Mouse (Mus musculus) lung, adult 2 months (tissue): ENCODE measurements around the gene Acer1. TPM values are rescaled to one million over a fixed set of nuclear protein-coding genes. Genes with fewer than 3 reads are reported as not detected.
"Not testable (repeated sequence)": the region's sequence is repeated elsewhere in the genome, so short reads cannot be mapped to it uniquely, and the experiment has no call there.

Experiments
- DNase-seq: peaks from one replicate; pipeline ENCODE4 v3.0.0; 2022
- H3K4me1 ChIP-seq: fragments of 200-500 bp; 2 replicates; pipeline ENCODE4 v1.6.1; 2011; ENCODE audit warnings: low read length; ENCODE audit not compliant: control insufficient read depth, insufficient read depth
- H3K4me3 ChIP-seq: fragments of 200-500 bp; replicated peaks from 2 replicates; pipeline ENCODE3; 2011; ENCODE audit warnings: low read depth, mild to moderate bottlenecking, control low read depth, low read length; ENCODE audit errors: extremely low read depth
- CTCF ChIP-seq: fragments of 200-500 bp; IDR thresholded peaks from 2 replicates; pipeline ENCODE4 v1.5.1; 2011; ENCODE audit warnings: mild to moderate bottlenecking, low read length, control low read depth; ENCODE audit not compliant: insufficient read depth
- POLR2A ChIP-seq: fragments of 200-500 bp; IDR thresholded peaks from 2 replicates; pipeline ENCODE4 v1.6.1; 2011; ENCODE audit warnings: low read depth, mild to moderate bottlenecking, control low read depth, low read length, borderline replicate concordance; ENCODE audit errors: extremely low read depth
- WGBS: fragments of 180-500 bp; shearing (Covaris S2); methylation state at CpG from one replicate; pipeline ENCODE4 v1.1.7; 2018; 5-methylcytosine and 5-hydroxymethylcytosine counted together
- polyA plus RNA-seq: library from polyadenylated mRNA; depleted of rRNA; stranded (reverse); fragments of >200 nt; gene quantifications from 2 replicates; pipeline ENCODE4 v1.2.3, GENCODE M21; 2012

Acer1 gene
- polyA plus RNA-seq, 1 experiment: 6.2 TPM

DNA sequence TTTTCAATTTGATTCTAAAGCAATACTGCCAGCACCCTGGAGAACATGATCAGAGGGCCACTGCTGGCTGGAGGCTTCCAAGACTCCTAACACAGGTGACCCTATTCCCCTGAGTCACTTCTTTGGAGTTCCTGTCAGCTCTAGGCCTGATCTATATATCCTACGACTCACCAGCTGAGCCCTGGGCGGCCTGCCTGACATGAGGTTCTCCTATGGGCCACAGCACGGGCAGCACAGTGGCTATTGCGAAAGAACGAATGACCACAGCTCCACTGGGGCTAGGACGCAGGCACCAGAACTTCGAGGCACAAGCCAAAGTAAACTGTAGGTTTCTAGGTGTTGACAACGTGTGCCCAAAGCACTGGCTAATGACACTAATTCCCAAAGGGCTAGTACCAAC lies 51.9 kb downstream of the Acer1 start:
- DNase-seq: peak; percentile 11
- Histone ChIP-seq H3K4me1 (peaks cover 9% of the 10 kb centered on the region), H3K4me3 (no peak overlapping the region)
- TF ChIP-seq POLR2A: no peak
- TF ChIP-seq CTCF: no peak
- 57% methylated on average over 8 of the region's 8 CpGs for WGBS

DNA sequence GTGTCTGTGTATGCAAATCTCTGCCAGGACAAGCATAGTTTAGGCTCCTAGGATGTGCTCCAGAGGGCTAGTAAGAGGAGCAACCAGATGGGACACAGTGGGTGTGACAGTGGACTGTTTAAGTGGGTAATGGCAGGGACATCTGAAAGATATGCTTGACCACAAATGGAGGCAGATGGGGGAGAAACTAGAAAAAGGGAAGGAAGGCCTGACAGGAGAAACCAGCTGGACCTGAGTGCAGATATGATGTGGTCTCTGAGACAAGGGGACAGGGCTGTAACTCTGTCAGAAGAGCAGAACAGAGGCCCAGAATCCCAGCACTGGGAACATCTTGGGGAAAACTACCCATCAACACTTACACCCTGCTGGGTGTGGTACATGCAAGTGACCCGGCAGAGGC lies 52.4 kb downstream of the Acer1 start:
- WGBS: 68% methylated on average over 1 of the region's 1 CpGs
- H3K4me3 ChIP-seq: no peak overlapping the region
- TF ChIP-seq CTCF (no peak), POLR2A (no peak)
- no peak for DNase-seq
- H3K4me1 ChIP-seq: peaks cover 9% of the 10 kb centered on the region

DNA sequence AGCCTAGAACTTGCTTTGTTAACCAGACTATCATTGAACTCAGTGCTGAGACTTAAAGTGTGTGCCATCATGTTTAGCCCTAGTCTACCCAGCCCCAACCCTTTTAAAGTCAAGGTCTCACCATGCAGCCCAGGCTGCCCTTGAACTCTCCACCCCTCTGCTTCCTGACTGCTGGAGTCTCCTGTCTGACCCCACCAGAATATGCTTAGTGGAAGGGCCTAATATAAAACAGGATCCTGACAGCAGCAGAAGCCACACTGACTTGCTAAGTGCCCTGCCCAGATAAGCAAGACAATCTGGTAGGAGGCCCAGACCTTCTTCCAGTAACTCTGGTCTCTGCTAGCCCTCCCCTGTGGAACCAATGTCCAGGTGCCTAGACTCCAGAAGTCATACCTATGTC lies 52.8 kb downstream of the Acer1 start:
- Histone ChIP-seq H3K4me1 (peaks cover 9% of the 10 kb centered on the region), H3K4me3 (no peak overlapping the region)
- DNase-seq: no peak
- TF ChIP-seq POLR2A: no peak
- TF ChIP-seq CTCF: no peak

DNA sequence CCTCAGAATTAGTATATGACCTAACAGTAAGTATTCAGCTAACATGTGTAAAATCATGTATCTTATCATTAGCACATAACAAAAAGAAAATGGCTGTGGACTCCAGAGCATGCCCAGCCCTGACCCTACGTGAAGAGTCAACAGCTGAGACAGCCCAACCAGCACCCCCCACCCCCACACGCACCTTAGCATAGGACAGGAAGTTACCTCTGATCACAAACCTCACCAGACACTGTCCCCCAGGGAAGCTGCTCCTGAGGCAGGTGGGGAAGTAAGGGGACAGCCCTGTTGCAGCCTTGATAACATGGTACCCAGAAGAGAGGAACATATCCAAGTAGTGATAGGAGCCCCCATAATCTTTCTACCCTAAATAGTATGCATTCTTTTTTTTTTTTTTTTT lies 55.9 kb downstream of the Acer1 start:
- DNase-seq: no peak
- Histone ChIP-seq H3K4me1 (peaks cover 5% of the 10 kb centered on the region), H3K4me3 (no peak overlapping the region)
- 95% methylated on average over 2 of the region's 2 CpGs for WGBS
- TF ChIP-seq POLR2A (no peak), CTCF (no peak)

DNA sequence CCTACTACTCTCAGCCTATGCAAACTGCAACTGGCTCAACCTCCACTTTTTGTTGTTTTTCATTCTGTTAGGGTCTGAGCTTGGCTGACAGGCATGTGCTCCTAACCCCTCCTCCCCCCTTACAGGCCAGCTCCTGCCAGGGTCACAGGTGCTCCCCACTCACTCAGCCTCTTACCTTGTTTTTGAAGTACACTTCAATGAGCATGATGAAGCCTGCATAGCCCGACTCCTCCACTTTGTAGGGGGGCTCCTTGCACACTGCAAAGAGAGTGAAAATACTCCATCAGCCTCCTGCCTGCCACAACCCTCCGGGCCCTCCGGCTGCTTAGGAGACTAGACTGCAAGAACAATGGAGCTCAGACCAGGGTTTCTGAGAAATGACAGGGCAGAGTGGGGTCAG lies 62.2 kb downstream of the Acer1 start:
- no peaks in the 10 kb centered on the region for H3K4me1 ChIP-seq
- TF ChIP-seq POLR2A (no peak), CTCF (no peak)
- no peak for DNase-seq
- 77% methylated on average over 3 of the region's 3 CpGs for WGBS
- H3K4me3 ChIP-seq: no peak overlapping the region

DNA sequence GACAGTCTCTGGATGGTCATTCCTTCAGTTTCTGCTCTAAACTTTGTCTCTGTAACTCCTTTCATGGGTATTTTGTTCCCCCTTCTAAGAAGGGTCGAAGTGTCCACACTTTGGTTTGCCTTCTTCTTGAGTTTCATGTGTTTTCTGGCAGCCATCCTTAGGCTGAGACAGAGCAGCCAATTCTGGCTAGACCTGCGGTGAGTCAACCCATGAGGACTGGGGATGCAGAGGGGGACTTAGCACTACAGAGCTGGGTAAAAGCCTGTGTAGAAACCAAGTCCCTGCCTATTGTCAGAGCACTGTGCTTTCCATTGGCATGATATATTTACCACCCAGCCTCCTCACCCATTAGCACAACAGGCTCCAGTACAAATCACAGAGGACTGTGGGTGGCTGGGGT lies 64.8 kb downstream of the Acer1 start:
- DNase-seq: no peak
- TF ChIP-seq CTCF (no peak), POLR2A (no peak)
- Histone ChIP-seq H3K4me3 (no peak overlapping the region), H3K4me1 (peaks cover 2% of the 10 kb centered on the region; the same call in 1 of the 2 replicates)
- WGBS: 68% methylated on average over 2 of the region's 2 CpGs

DNA sequence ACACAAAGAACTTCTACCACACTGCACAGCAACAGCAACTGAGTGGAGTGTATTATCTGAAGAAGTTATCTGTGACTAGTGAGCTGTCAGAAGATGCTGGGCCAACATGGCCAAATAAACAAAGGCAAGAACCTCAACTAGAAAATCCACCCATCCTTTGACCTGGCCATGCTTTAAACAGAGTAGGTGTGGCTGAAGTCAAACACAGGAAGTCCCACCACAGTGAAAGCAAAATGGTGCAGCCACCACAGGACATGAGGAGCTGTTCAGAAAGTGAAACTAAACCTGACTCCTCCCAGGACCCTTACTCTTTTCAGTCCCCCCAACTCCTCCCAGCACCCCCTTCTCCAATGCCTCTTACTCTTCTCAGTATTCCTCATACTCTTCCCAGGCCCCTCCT lies 68.5 kb downstream of the Acer1 start:
- H3K4me1 ChIP-seq: peaks cover 11% of the 10 kb centered on the region
- TF ChIP-seq CTCF (no peak), POLR2A (no peak)
- H3K4me3 ChIP-seq: no peak overlapping the region
- DNase-seq: no peak

DNA sequence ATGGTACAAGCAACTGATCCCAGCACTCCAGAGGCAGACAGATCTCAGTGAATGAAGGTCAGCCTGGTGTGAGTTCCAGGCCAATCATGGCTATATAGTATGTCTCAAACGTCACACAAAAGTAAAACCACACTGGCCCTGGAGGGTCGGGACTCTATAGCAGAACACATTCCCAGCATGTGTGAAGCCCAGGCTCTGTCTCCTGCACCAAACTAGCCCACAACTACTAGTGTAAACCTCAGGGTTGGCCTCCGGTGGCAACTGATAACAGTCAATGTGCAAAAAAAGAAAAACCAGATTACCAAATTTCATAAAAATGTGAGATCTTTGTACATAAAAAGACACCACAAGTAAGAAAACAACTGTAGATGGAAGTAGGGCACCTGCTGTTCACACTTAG lies 68.9 kb downstream of the Acer1 start:
- Histone ChIP-seq H3K4me1 (peaks cover 15% of the 10 kb centered on the region), H3K4me3 (no peak overlapping the region)
- no peak for DNase-seq
- TF ChIP-seq CTCF (no peak), POLR2A (no peak)
- WGBS: 85% methylated on average over 3 of the region's 3 CpGs

DNA sequence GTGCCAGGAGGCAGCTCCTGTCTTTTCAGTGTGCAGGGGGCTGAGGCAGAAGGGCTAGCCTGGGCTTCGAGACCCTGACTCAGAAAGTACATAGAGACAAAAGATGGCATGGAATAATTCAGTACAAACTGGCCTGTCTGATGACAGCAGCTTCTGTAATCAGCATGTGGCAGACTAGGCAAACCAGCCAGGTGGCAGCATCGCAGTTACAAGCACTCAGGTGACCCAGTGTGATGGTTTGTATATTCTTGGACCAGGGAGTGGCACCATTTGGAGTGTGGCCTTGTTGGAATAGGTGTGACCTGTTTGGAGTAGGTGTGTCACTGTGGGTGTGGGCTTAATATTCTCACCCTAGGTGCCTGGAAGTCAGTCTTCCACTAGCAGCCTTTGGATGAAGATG lies 72.2 kb downstream of the Acer1 start:
- H3K4me1 ChIP-seq: peaks cover 35% of the 10 kb centered on the region
- WGBS: 64% methylated on average over 2 of the region's 2 CpGs
- H3K4me3 ChIP-seq: not testable (repeated sequence)
- TF ChIP-seq CTCF: peak; percentile 12; the same call in 1 of the 2 replicates
- peak; percentile 27 for DNase-seq

DNA sequence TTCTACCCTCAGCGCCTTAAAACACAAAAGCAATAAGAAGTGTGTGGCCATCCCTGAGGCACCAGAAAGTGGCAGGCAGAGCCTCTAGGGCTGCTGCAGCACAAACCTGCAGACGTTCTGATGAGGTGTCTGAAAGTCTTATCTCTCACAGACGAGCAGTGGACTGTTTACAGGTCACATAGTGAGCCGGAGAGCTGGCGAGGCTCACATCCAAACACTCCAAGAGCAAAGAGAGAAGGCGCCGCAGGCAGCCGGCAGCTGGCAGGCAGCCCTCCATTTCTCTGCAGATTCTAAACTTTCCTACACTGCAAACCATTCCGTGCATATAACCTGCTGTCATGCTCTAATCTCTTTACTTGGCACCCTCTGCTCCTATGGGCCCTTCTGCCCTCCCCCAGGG lies 74.0 kb downstream of the Acer1 start:
- WGBS: 19% methylated on average over 9 of the region's 9 CpGs

DNA sequence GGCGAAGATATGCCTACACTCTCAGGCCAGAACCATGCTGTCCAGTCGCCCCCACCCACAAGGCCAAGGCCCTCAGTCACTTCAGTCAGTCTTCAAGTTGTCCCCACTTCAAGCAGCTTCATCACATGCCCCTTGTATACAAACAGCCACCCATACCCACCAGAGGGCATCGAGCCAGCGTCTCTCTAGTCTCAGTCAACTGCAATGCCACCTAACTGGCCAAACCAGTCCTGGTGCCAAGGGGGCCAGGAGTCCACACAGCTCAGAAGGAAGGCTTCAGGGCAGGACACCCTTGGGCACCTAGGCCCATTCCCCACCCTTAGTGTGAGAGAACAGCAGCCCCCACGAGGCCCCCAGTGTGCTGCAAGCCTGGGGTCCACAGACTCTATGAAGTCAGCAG lies 74.8 kb downstream of the Acer1 start:
- no peak overlapping the region for H3K4me3 ChIP-seq
- peak; percentile 90 for DNase-seq
- peaks cover 33% of the 10 kb centered on the region for H3K4me1 ChIP-seq
- no peak for TF ChIP-seq POLR2A
- TF ChIP-seq CTCF: no peak
- WGBS: 59% methylated on average over 5 of the region's 5 CpGs

More for the DNA sequence above, 74.0 kb downstream of the Acer1 start:
- DNase-seq: peak; percentile 39
- peaks cover 33% of the 10 kb centered on the region for H3K4me1 ChIP-seq
- H3K4me3 ChIP-seq: no peak overlapping the region
- TF ChIP-seq CTCF (no peak), POLR2A (no peak)
